Mouse (Mus musculus): Measurements from ENCODE around the gene Ttf2.

DNA sequence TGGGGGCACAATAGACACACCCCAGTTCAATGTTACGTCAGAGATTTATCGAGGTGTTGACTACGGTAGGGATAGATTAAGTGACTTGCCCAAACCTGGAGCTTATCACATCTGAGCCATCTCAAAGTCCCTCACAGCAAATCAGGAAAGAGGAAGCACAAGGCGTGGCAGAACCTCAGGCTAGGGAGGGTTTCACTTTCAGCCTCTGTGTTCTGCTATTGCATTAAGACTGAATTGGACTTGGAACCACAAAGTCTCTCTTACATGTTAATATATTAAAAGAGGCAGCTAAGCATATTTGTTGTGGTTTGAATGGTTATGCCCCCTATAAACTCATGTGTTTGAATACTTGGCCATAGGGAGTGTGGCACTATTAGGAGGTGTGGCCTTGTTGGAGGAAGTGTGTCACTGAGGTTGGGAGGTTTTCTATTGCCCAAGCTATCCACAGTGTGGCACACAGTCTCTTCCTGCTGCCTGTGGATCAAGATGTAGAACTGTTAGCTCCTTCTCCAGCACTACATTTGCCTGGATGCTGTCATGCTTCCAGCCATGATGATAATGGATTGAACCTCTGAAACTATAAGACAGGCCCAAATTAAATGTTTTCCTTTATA, 41.2 kb upstream of the Ttf2 start:
- no peak for TF ChIP-seq POLR2A (IDR thresholded peaks at IDR 0.05; ENCODE audit: low read depth, low read length)
- no peak for TF ChIP-seq CTCF (IDR thresholded peaks at IDR 0.05; ENCODE audit: extremely low read depth, insufficient read depth, insufficient read length, insufficient replicate concordance)
